In genomic region chr8:124196195-124196594, GRCm38 (mm10) we compare ENCODE assay signal across 9 mouse cellular contexts. TPM values are rescaled to one million over a fixed set of nuclear protein-coding genes. Genes with fewer than 3 reads are reported as not detected.
DNase-seq lines count a peak whose midpoint lies in the region; ATAC-seq lines count a peak whose summit lies in the region.
"Had no signal": no experiment of that assay in that cellular context is flagged by ENCODE, and none has a peak within 500 bp of the region (broad histone marks: within the 10 kb centered on the region; RNA-seq: fewer than 3 reads in every experiment).

No protein-coding gene starts in this region.

- ATAC-seq in embryonic facial prominence, embryonic 14.5 days (ENCODE audit: low read depth), result peak; percentile 76
- ATAC-seq in kidney, embryonic 16.5 days (ENCODE audit: low FRiP score, low TSS enrichment), result peak; percentile 63
- no peak for ATAC-seq in erythroid progenitor cell, adult 5-6 weeks (replicated peaks; ENCODE audit: low FRiP score, poor library complexity, severe bottlenecking)

- H3K4me3 ChIP-seq in embryonic facial prominence, embryonic 14.5 days (ENCODE audit: low read depth, low read length), result no peak overlapping the region
- H3K4me3 ChIP-seq in kidney, embryonic 16.5 days (ENCODE audit: low read length), result no peak overlapping the region

- intact Hi-C loops in left cerebral cortex, postnatal 25 days (cut with DNase I), result no loop called here

- H3K27ac ChIP-seq in embryonic facial prominence, embryonic 14.5 days (replicated peaks; ENCODE audit: low read depth, low read length), result peak overlapping the region; percentile 39
- H3K27ac ChIP-seq in kidney, embryonic 16.5 days (ENCODE audit: low read length), result no peak overlapping the region; the same call in 1 of the 2 replicates

- peak; percentile 44 for DNase-seq in gastrocnemius, adult 18-20 months (ENCODE audit: low spot score)
- DNase-seq in gastrocnemius, postnatal 10 days, result no peak
- peak; percentile 79 for DNase-seq in embryonic facial prominence, embryonic 14.5 days (ENCODE audit: low spot score)
- peak; percentile 61 for DNase-seq in lung, postnatal 25 days (ENCODE audit: low spot score)
- DNase-seq in layer of hippocampus, postnatal 36 days, result no peak
- DNase-seq in left cerebral cortex, postnatal 25 days (ENCODE audit: low spot score in 2 of 2), result no peak
- DNase-seq: right cerebral cortex, postnatal 4 days had no signal

- H3K9ac ChIP-seq in embryonic facial prominence, embryonic 14.5 days (ENCODE audit: low read depth, low read length), result no peak overlapping the region
- peak overlapping the region; percentile 22; the same call in 1 of the 2 replicates for H3K9ac ChIP-seq in kidney, embryonic 16.5 days (replicated peaks; ENCODE audit: low read length)

- H3K9me3 ChIP-seq in embryonic facial prominence, embryonic 14.5 days (ENCODE audit: control insufficient read depth, low read length), result no peaks in the 10 kb centered on the region
- H3K9me3 ChIP-seq in kidney, embryonic 16.5 days (ENCODE audit: low read length), result no peaks in the 10 kb centered on the region

- no peaks in the 10 kb centered on the region for H3K27me3 ChIP-seq in embryonic facial prominence, embryonic 14.5 days (replicated peaks; ENCODE audit: control insufficient read depth, insufficient read depth, low read length)
- H3K27me3 ChIP-seq in kidney, embryonic 16.5 days (ENCODE audit: insufficient read depth, low read length), result no peaks in the 10 kb centered on the region

- no peak overlapping the region for H3K4me2 ChIP-seq in embryonic facial prominence, embryonic 14.5 days (ENCODE audit: low read depth, low read length)
- H3K4me2 ChIP-seq in kidney, embryonic 16.5 days (replicated peaks; ENCODE audit: low read depth, low read length), result no peak overlapping the region

- no peaks in the 10 kb centered on the region for H3K36me3 ChIP-seq in embryonic facial prominence, embryonic 14.5 days (ENCODE audit: control insufficient read depth, insufficient read depth, low read length)
- H3K36me3 ChIP-seq in kidney, embryonic 16.5 days (ENCODE audit: insufficient read depth, low read length), result no peaks in the 10 kb centered on the region

- peaks cover 11% of the 10 kb centered on the region for H3K4me1 ChIP-seq in embryonic facial prominence, embryonic 14.5 days (ENCODE audit: control insufficient read depth, insufficient read depth, low read length)
- peaks cover 10% of the 10 kb centered on the region for H3K4me1 ChIP-seq in kidney, embryonic 16.5 days (ENCODE audit: insufficient read depth, low read length)

- 11% methylated on average over 5 of the region's 5 CpGs for WGBS in embryonic facial prominence, embryonic 14.5 days
- WGBS in kidney, embryonic 16.5 days, result 13% methylated on average over 5 of the region's 5 CpGs

RNA-seq across cellular contexts. Expression of gene Galnt2, which starts 35.0 kb away (rescaled TPM):
- 10 to 100 TPM; 40.3 to 42.5 TPM for total RNA-seq in gastrocnemius, adult 18-20 months (2021)
- 10 to 100 TPM; 40.8 to 46.3 TPM for total RNA-seq in gastrocnemius, postnatal 10 days (2021)
- polyA plus RNA-seq in embryonic facial prominence, embryonic 14.5 days (2014; fragmentation: Nextera tagmentation; extraction: Ambion mirVana), result 66.1 and 70.0 TPM in 2 replicates
- 47.0 and 47.1 TPM in 2 replicates for polyA plus RNA-seq in kidney, embryonic 16.5 days (2015; fragmentation: Nextera tagmentation; extraction: Ambion mirVana)
- total RNA-seq in layer of hippocampus, postnatal 36 days (2021), result 10 to 100 TPM; 32.6 to 45.9 TPM
- 25.2 TPM in 1 of 2 replicates, not detected in the other for total RNA-seq in erythroid progenitor cell, adult 5-6 weeks (2015; ENCODE audit: low replicate concordance)
- 15.5 TPM in 1 of 2 replicates, not detected in the other for total RNA-seq in erythroid progenitor cell, adult 5-6 weeks (2017; ENCODE audit: low replicate concordance)
- 10 to 100 TPM; 41.0 to 59.6 TPM for total RNA-seq in left cerebral cortex, postnatal 25 days (2021)

Comparison
In these comparisons a context has a peak if more than half of its experiments do, and no peak if none do; other contexts are left out.
1. DNase-seq: peak in gastrocnemius, adult 18-20 months (single experiment), embryonic facial prominence, embryonic 14.5 days (single experiment) and lung, postnatal 25 days (single experiment); none in gastrocnemius, postnatal 10 days (single experiment), layer of hippocampus, postnatal 36 days (0 of 2) and left cerebral cortex, postnatal 25 days (0 of 2).